Mouse (Mus musculus): Measurements from ENCODE around the gene Fyn.

- TF ChIP-seq CTCF (IDR thresholded peaks at IDR 0.05; ENCODE audit: low read depth) (no peak), EP300 (IDR thresholded peaks at IDR 0.05; ENCODE audit: low read depth) (no peak)
Observed at GRCm38 (mm10) chr10:39407553-39407952, 38.9 kb downstream of the Fyn start.
